Mouse (Mus musculus) neutrophil, adult 83 days (primary cell): Measurements from ENCODE around the gene Naalad2. TPM values are rescaled to one million over a fixed set of nuclear protein-coding genes. Genes with fewer than 3 reads are reported as not detected.

Experiments used
- total RNA-seq, 2 experiments: library from RNA; stranded (reverse); gene quantifications; one replicate each; pipeline ENCODE4 v1.2.4; 2023

Gene Naalad2
- not detected for total RNA-seq

GRCm38 (mm10) chr9:18402895-18403294, at the start of gene Naalad2:
Gene Naalad2 (minus strand): TSS chr9:18402995.

GRCm38 (mm10) chr9:18430354-18430753, 27.6 kb upstream of the Naalad2 start, which contains the start of gene Mbd3l2:
Gene Mbd3l2 (plus strand): TSS chr9:18430654.

GRCm38 (mm10) chr9:18404118-18404517, 1.3 kb upstream of the Naalad2 start, which contains the start of gene Ubtfl1:
Gene Ubtfl1 (plus strand): TSS chr9:18404418.

GRCm38 (mm10) chr9:18291571-18292429, 111.0 kb downstream of the Naalad2 start, which contains the start of gene Chordc1:
Gene Chordc1 (plus strand): TSS chr9:18292125.

Other genes starting within 250 kb of the Naalad2 start
- gene Chordc1, start 110.9 kb downstream of the Naalad2 start, total RNA-seq = 10 to 100 TPM; 29.6 to 30.7 TPM
- gene Ubtfl1, start 1.4 kb upstream of the Naalad2 start, total RNA-seq = not detected
- gene Mbd3l2, start 27.7 kb upstream of the Naalad2 start, total RNA-seq = not detected
- under 1 TPM; 0.24 to 0.50 TPM for gene Zfp558, start 75.3 kb upstream of the Naalad2 start, total RNA-seq
- gene Mbd3l1, start 75.4 kb upstream of the Naalad2 start, total RNA-seq = not detected